Mouse (Mus musculus) right cerebral cortex, adult 18-20 months (tissue): ENCODE measurements around the gene Hhat.

Experiments
- DNase-seq: peaks from one replicate; pipeline ENCODE4 v3.0.0; 2022; ENCODE audit warnings: mixed read lengths

The Hhat gene

GRCm38 (mm10) chr1:192478176-192478575 is 292.8 kb downstream of the Hhat start:
- DNase-seq, result no peak

DNA sequence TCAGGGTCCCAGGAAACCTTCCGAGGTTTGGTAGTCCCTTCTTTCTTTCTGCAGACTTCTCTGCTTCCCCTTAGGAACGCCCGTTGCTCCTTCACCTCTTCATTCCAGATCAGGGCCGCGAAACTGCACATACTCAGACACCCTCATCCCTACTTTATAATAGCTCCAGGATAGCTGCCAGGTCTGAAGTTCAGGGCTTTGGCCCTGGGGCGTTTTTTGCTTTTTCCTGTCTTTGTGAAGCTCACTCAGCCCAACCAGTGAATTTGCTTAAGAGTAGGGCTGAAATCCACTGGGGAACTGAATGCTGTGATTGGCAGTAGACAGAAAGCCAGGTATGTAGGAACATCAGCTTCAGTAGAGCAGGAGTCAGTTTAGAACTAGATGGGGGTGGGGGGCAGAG is 293.5 kb downstream of the Hhat start:
- no peak for DNase-seq

- DNase-seq, result no peak
These were observed 294.3 kb downstream of the Hhat start for GRCm38 (mm10) chr1:192476704-192477103.

- DNase-seq, result no peak
These were observed 297.9 kb downstream of the Hhat start for GRCm38 (mm10) chr1:192473134-192473533.

- no peak for DNase-seq
These were observed 298.7 kb downstream of the Hhat start for GRCm38 (mm10) chr1:192472366-192472765.

DNA sequence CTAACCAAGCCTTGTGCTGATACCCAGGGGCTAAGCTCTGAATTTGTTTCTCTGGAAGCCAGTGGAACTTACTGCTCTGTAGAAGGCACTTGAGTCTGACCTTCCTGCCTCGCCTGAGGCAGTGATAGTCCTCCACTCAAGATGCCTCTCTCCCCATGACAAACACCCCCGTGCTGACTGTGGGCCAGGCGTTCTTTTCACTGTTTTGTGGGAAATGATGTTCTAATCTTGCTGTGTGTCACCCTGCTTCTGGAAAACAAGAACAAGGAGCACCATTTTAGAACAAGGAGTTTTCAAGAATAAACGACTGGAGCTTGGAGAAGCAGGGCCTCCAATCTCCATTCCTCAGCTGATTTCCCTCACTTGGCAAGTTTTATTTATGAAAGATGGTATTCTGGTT is 307.3 kb downstream of the Hhat start:
- no peak for DNase-seq

GRCm38 (mm10) chr1:192457526-192458206 is 313.4 kb downstream of the Hhat start:
- no peak for DNase-seq

DNA sequence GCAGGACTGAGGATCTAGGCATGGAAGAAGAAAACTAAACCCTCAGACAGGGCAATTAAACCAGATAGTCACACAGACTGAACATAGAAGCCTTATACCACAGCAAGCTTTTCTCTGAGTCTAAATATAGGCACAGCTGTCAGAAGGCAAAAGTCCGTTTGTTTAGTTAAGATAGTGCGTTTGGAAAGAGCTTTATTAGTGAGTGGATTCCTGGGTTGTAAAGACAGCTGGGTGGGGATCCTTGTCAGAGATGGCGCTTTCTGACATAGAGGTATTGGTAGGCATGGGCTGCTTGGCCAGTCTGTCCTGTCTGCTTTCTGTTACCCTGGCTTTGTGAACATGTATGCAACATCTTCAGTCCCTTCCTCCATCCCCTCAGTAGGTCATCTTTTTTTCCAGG is 314.0 kb downstream of the Hhat start:
- DNase-seq, result no peak

GRCm38 (mm10) chr1:192454981-192455380 is 316.0 kb downstream of the Hhat start:
- DNase-seq, result no peak

DNA sequence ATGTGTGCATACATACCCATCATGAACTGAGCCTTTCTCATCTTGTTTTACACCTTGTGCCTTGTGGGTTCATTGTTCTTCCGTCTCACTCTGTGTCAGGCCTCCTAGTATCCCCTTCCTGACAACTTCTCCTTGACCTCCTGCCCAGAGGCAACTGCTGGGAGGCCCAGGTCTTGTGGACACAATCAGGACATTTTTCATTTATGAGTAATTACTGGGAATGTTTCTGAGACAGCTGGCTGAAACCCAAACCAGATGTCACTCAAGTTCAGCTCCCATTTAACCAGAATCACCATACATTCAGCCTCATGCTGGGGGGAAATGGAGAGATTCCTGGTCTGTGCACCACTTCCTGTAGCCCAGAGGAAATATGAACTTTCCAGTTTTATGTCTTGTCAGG is 316.5 kb downstream of the Hhat start:
- DNase-seq, result no peak

DNA sequence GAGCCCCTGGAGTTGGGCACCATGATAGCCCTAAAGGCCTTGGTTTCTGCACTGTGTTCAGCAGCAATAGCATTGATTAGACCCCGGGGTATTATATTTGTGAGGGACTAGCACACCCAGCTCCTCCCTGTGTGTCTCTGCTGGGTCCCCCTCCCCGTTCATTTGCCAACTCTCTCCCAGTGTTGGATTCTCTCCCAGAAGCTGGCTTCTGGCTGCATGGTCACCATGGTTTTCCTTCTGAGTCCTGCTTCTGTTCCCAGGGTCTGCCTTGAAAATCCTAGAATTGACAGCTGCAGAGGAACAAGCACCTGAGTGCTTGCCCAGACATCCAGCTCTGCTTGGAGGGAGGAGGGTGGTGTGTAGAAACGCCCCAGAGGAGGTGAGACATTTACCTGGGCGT is 319.3 kb downstream of the Hhat start:
- peak; percentile 48 for DNase-seq

DNA sequence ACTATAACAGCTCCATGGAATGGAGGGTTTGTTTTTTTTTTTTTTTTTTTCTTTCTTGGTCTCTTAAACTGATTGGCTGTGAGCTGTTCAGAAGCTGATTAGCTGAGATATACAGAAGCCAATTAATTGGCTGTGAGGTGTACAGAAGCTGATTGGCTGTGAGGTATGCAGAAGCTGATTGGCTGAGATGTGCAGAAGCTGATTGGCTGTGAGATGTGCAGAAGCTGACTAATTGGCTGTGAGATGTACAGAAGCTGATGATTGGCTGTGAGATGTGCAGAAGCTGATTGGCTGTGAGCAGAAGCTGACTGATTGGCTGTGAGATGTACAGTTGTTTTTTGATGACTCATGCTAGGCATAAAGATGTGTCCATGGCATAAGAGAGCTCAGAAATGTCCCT is 320.6 kb downstream of the Hhat start:
- no peak for DNase-seq

GRCm38 (mm10) chr1:192449572-192450351 is 321.3 kb downstream of the Hhat start:
- no peak for DNase-seq

DNA sequence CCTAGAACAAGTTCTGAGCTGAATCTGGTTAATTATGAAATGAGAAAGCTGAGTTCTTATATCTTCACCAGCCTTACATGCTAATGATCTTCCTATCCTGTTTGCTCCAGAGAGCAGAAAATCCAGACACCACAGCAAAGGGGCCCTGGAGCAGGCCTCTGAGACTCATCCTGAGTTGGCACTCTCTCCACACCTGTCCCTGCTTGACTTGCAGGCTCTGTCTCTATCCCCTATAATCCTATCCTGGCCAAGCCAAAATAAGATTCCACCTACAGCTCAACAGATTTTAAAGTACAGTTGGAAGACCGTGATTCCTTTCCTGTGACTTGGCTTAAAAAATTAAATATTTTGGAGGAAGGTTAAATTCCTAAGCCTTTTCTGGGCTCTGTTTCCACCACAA is 322.5 kb downstream of the Hhat start:
- DNase-seq, result no peak

DNA sequence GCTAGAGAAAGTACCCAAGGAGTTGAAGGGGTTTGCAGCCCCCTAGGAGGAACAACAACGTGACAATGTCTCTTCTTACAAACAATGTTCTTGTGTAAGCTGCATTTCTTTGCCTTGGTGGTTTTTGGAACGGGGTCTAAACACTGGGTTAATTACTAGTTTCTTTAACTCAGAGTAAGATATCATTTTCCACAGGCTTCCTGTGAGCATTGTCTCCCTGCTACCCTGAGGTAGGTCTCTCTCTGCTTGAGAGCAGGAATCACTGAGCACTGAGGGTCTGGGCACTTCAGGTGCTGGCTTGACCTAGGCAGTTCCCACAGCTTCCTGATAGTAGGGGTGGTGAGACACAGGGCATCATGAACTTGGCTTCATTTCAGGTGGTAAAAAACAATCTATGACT is 323.4 kb downstream of the Hhat start:
- no peak for DNase-seq
